Mouse (Mus musculus): ENCODE measurements at regions not wholly inside any gene's neighbourhood (a gene's known extent, or its start where the extent isn't known, plus 50 kb on each side); places are given as distances from the start of the nearest gene placed in this dataset.

DNA sequence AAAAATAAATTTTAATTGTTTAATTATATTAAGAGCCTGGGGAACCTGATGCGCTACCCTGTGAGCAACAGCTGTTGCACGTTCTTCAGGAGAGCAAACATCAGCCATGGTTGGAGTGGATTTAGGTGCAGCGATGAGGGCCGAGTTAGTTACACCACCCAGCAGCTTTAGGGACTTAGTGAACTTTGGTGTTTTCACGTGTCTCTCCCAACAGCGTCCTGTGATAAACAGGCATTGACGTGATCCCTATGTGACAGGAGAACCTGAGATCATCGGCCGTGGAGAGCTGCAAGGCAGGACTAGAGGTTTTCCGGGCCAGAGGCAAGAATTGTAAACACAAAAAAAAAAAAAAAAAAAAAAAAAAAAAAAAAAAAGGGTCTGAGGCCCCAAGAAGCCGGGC lies 52.1 kb upstream of the Foxq1 start:
- TF ChIP-seq CTCF (IDR thresholded peaks at IDR 0.05; ENCODE audit: borderline replicate concordance, insufficient read depth, low read length) = no peak
- no peak for TF ChIP-seq POLR2A (IDR thresholded peaks at IDR 0.05; ENCODE audit: low read depth, low read length)
